Mouse (Mus musculus) macrophage (primary cell): ENCODE results near the gene Gm49601. TPM values are rescaled to one million over a fixed set of nuclear protein-coding genes. Genes with fewer than 3 reads are reported as not detected.

Experiments used
- H3K27ac ChIP-seq: fragments of 350-480 bp; formaldehyde crosslinking; 2 replicates; pipeline ENCODE4 v1.9.0; 2021
- H3K36me3 ChIP-seq: fragments of 350-480 bp; formaldehyde crosslinking; 2 replicates; pipeline ENCODE4 v1.9.0; 2021; ENCODE audit errors: inconsistent target
- H3K4me3 ChIP-seq: fragments of 350-480 bp; formaldehyde crosslinking; 2 replicates; pipeline ENCODE4 v1.9.0; 2021; ENCODE audit errors: inconsistent target
- H3K79me2 ChIP-seq: fragments of 350-480 bp; formaldehyde crosslinking; 2 replicates; pipeline ENCODE4 v1.9.0; 2021; ENCODE audit errors: inconsistent target
- WGBS: methylation state at CpG from one replicate; pipeline ENCODE4 v1.1.7; 2026; ENCODE audit warnings: inconsistent platforms; ENCODE audit not compliant: missing documents; 5-methylcytosine and 5-hydroxymethylcytosine counted together
- polyA plus RNA-seq: library from polyadenylated mRNA; stranded (reverse); fragments of 250-400 nt; gene quantifications from 3 replicates; pipeline ENCODE4 v1.2.4, GENCODE M21; 2018; ENCODE audit warnings: inconsistent platforms
- total RNA-seq, 78 experiments: library from RNA; depleted of rRNA; stranded (reverse); fragments of 250-400 nt; gene quantifications; 1 replicate in 9 of 78; 2 replicates in 24 of 78; 3 replicates in 43 of 78; 4 replicates in 2 of 78; pipeline ENCODE4 v1.2.4; 2018; ENCODE audit warnings: inconsistent platforms in 56 of 78

Gene Gm49601
- total RNA-seq (2018; cell fraction: chromatin; rRNA removed) = 1 to 10 TPM in 2 of 26 experiments, under 1 TPM in 1, not detected in 23; 0.63 to 3.2 (median 1.4) TPM
- not detected for total RNA-seq (2018; cell fraction: cytosol; rRNA removed)
- total RNA-seq (2018; cell fraction: nucleus; rRNA removed) = 1 to 10 TPM in 1 of 26 experiments, under 1 TPM in 1, not detected in 24; 0.98 to 1.7 TPM
- polyA plus RNA-seq = not detected in 3 replicates

- under 1% methylated on average over 65 of the region's 65 CpGs for WGBS
- H3K36me3 ChIP-seq = no peaks in the 10 kb centered on the region
- H3K4me3 ChIP-seq = no peak within 1 kb of the TSS
- no peak within 1 kb of the TSS for H3K27ac ChIP-seq
- no peaks in the 10 kb centered on the region for H3K79me2 ChIP-seq
Observed at GRCm38 (mm10) chr16:18626376-18626878, at the start of gene Gm49601. Gene Gm49601, minus strand, starts transcription at chr16:18626427.

- Histone ChIP-seq H3K4me3 (no peak overlapping the region), H3K79me2 (no peaks in the 10 kb centered on the region), H3K27ac (no peak overlapping the region), H3K36me3 (no peaks in the 10 kb centered on the region)
- 89% methylated on average over 3 of the region's 3 CpGs for WGBS
Observed at GRCm38 (mm10) chr16:18673005-18673404, 46.8 kb upstream of the Gm49601 start.

- H3K4me3 ChIP-seq = no peak overlapping the region
- H3K27ac ChIP-seq = no peak overlapping the region
- 82% methylated on average over 5 of the region's 5 CpGs for WGBS
- no peaks in the 10 kb centered on the region for H3K79me2 ChIP-seq
- H3K36me3 ChIP-seq = no peaks in the 10 kb centered on the region
Observed at GRCm38 (mm10) chr16:18672027-18672426, 45.8 kb upstream of the Gm49601 start.

- no peak overlapping the region for H3K27ac ChIP-seq
- H3K36me3 ChIP-seq = no peaks in the 10 kb centered on the region
- no peak overlapping the region for H3K4me3 ChIP-seq
- H3K79me2 ChIP-seq = no peaks in the 10 kb centered on the region
- WGBS = 91% methylated on average over 6 of the region's 6 CpGs
Observed at GRCm38 (mm10) chr16:18669914-18670313, 43.7 kb upstream of the Gm49601 start.

GRCm38 (mm10) chr16:18658597-18658996 lies 32.4 kb upstream of the Gm49601 start:
- no peaks in the 10 kb centered on the region for H3K79me2 ChIP-seq
- no peaks in the 10 kb centered on the region for H3K36me3 ChIP-seq
- no peak overlapping the region for H3K27ac ChIP-seq
- WGBS = 83% methylated on average over 4 of the region's 4 CpGs
- no peak overlapping the region for H3K4me3 ChIP-seq

GRCm38 (mm10) chr16:18655372-18656098 lies 29.3 kb upstream of the Gm49601 start:
- H3K79me2 ChIP-seq = no peaks in the 10 kb centered on the region
- H3K36me3 ChIP-seq = no peaks in the 10 kb centered on the region
- no peak overlapping the region for H3K4me3 ChIP-seq
- WGBS = 19% methylated on average over 5 of the region's 5 CpGs
- no peak overlapping the region for H3K27ac ChIP-seq

- WGBS = 96% methylated on average over 5 of the region's 6 CpGs
- H3K27ac ChIP-seq = no peak overlapping the region
- no peak overlapping the region for H3K4me3 ChIP-seq
Observed at GRCm38 (mm10) chr16:18653290-18654160, 27.3 kb upstream of the Gm49601 start.

GRCm38 (mm10) chr16:18649126-18649525 lies 22.9 kb upstream of the Gm49601 start:
- Histone ChIP-seq H3K79me2 (no peaks in the 10 kb centered on the region), H3K4me3 (no peak overlapping the region), H3K27ac (no peak overlapping the region), H3K36me3 (no peaks in the 10 kb centered on the region)
- 96% methylated on average over 3 of the region's 3 CpGs for WGBS

More at GRCm38 (mm10) chr16:18653290-18654160, 27.3 kb upstream of the Gm49601 start:
- H3K79me2 ChIP-seq = no peaks in the 10 kb centered on the region
- no peaks in the 10 kb centered on the region for H3K36me3 ChIP-seq

GRCm38 (mm10) chr16:18645329-18645728 lies 19.1 kb upstream of the Gm49601 start:
- WGBS = 82% methylated on average over 6 of the region's 6 CpGs
- Histone ChIP-seq H3K79me2 (no peaks in the 10 kb centered on the region), H3K27ac (no peak overlapping the region), H3K4me3 (no peak overlapping the region), H3K36me3 (no peaks in the 10 kb centered on the region)

- Histone ChIP-seq H3K27ac (no peak overlapping the region), H3K4me3 (no peak overlapping the region), H3K79me2 (no peaks in the 10 kb centered on the region), H3K36me3 (no peaks in the 10 kb centered on the region)
- WGBS = 89% methylated on average over 4 of the region's 4 CpGs
Observed at GRCm38 (mm10) chr16:18644485-18644884, 18.3 kb upstream of the Gm49601 start.

GRCm38 (mm10) chr16:18643406-18643998 lies 17.3 kb upstream of the Gm49601 start:
- Histone ChIP-seq H3K79me2 (no peaks in the 10 kb centered on the region), H3K27ac (no peak overlapping the region), H3K4me3 (no peak overlapping the region), H3K36me3 (no peaks in the 10 kb centered on the region)
- 79% methylated on average over 11 of the region's 11 CpGs for WGBS

- WGBS = 87% methylated on average over 4 of the region's 4 CpGs
- Histone ChIP-seq H3K79me2 (no peaks in the 10 kb centered on the region), H3K27ac (no peak overlapping the region), H3K4me3 (no peak overlapping the region), H3K36me3 (no peaks in the 10 kb centered on the region)
Observed at GRCm38 (mm10) chr16:18642897-18643296, 16.7 kb upstream of the Gm49601 start.

- no peaks in the 10 kb centered on the region for H3K36me3 ChIP-seq
- no peak overlapping the region for H3K27ac ChIP-seq
- no peak overlapping the region for H3K4me3 ChIP-seq
- WGBS = 68% methylated on average over 7 of the region's 7 CpGs
- H3K79me2 ChIP-seq = no peaks in the 10 kb centered on the region
Observed at GRCm38 (mm10) chr16:18642291-18642690, 16.1 kb upstream of the Gm49601 start.

GRCm38 (mm10) chr16:18639382-18639929 lies 13.2 kb upstream of the Gm49601 start:
- H3K79me2 ChIP-seq = no peaks in the 10 kb centered on the region
- no peaks in the 10 kb centered on the region for H3K36me3 ChIP-seq
- no peak overlapping the region for H3K27ac ChIP-seq
- 93% methylated on average over 1 of the region's 1 CpGs for WGBS
- H3K4me3 ChIP-seq = no peak overlapping the region
